Comparison of ENCODE assay signal across 12 mouse cellular contexts in genomic region chr6:52609626-52610352, GRCm38 (mm10). TPM values are rescaled to one million over a fixed set of nuclear protein-coding genes. Genes with fewer than 3 reads are reported as not detected.
DNase-seq lines count a peak whose midpoint lies in the region; ATAC-seq and TF ChIP-seq lines count a peak whose summit lies in the region.
"Had no signal": no experiment of that assay in that cellular context is flagged by ENCODE, and none has a peak within 500 bp of the region (broad histone marks: within the 10 kb centered on the region; RNA-seq: fewer than 3 reads in every experiment).

No protein-coding gene starts in this region.

- peak; percentile 83 for ATAC-seq in lung, embryonic 15.5 days (ENCODE audit: borderline replicate concordance, extremely low read depth, low FRiP score, low TSS enrichment)
- ATAC-seq: Patski had no signal

- H3K9me3 ChIP-seq in lung, embryonic 15.5 days = no peaks in the 10 kb centered on the region

- no peak for TF ChIP-seq POLR2A in kidney, adult 2 months (IDR thresholded peaks at IDR 0.05; ENCODE audit: low read depth, low read length)

- TF ChIP-seq CTCF in gastrocnemius, adult 2 months (IDR thresholded peaks at IDR 0.05) = no peak
- no peak for TF ChIP-seq CTCF in kidney, adult 2 months (conservative IDR thresholded peaks at IDR 0.05; ENCODE audit: insufficient read depth, insufficient read length, low read depth, low read length)

- intact Hi-C loops in gastrocnemius, adult 2 months (cut with DNase I) = no loop called here

- no peak overlapping the region for H3K9ac ChIP-seq in lung, embryonic 15.5 days

- no peak overlapping the region for H3K4me3 ChIP-seq in gastrocnemius, adult 2 months
- no peak overlapping the region for H3K4me3 ChIP-seq in kidney, adult 2 months (ENCODE audit: insufficient read depth, low read depth, low read length)
- no peak overlapping the region for H3K4me3 ChIP-seq in lung, embryonic 15.5 days
- H3K4me3 ChIP-seq: myocyte had no signal

- DNase-seq in gastrocnemius, adult 2 months = peak; percentile 50
- no peak for DNase-seq in gastrocnemius, postnatal 4 days (ENCODE audit: low spot score in 2 of 2)
- peak; percentile 45 for DNase-seq in adipocyte (ENCODE audit: low spot score)
- DNase-seq in kidney, adult 2 months = peak; percentile 56
- DNase-seq in retina, embryonic 14.5 days (ENCODE audit: low spot score) = no peak
- no peak for DNase-seq in cerebellum, postnatal 25 days
- no peak for DNase-seq in embryo, embryonic 9.5 days (ENCODE audit: extremely low spot score)
- DNase-seq: embryo, embryonic 11 days had no signal

- WGBS in kidney, adult 2 months = 24% methylated on average over 6 of the region's 6 CpGs
- WGBS in lung, embryonic 15.5 days = 45% methylated on average over 6 of the region's 6 CpGs

- H3K36me3 ChIP-seq in kidney, adult 2 months (ENCODE audit: control insufficient read depth, insufficient read depth, low read length) = no peaks in the 10 kb centered on the region
- no peaks in the 10 kb centered on the region for H3K36me3 ChIP-seq in lung, embryonic 15.5 days

- no peak overlapping the region for H3K27ac ChIP-seq in gastrocnemius, adult 2 months
- H3K27ac ChIP-seq in kidney, adult 2 months (ENCODE audit: insufficient read depth, low read depth, low read length) = peak overlapping the region; percentile 77; the same call in 1 of the 2 replicates
- H3K27ac ChIP-seq in lung, embryonic 15.5 days = peak overlapping the region; percentile 85

- H3K27me3 ChIP-seq in kidney, adult 2 months (replicated peaks; ENCODE audit: control insufficient read depth, insufficient read depth, low read length) = no peaks in the 10 kb centered on the region
- H3K27me3 ChIP-seq in lung, embryonic 15.5 days = no peaks in the 10 kb centered on the region
- H3K27me3 ChIP-seq: Patski had no signal

- H3K4me1 ChIP-seq in kidney, adult 2 months (ENCODE audit: control insufficient read depth, insufficient read depth, low read length) = peaks cover 22% of the 10 kb centered on the region
- H3K4me1 ChIP-seq in lung, embryonic 15.5 days = peaks cover 12% of the 10 kb centered on the region

- peak overlapping the region; percentile 7 for H3K4me2 ChIP-seq in lung, embryonic 15.5 days
- H3K4me2 ChIP-seq: liver, embryonic 11.5 days had no signal

RNA-seq across cellular contexts. Expression of gene Hibadh, which starts 30.4 kb away (rescaled TPM):
- 100 to 1,000 TPM; 105 to 137 TPM for total RNA-seq in gastrocnemius, adult 2 months (2021)
- 10 to 100 TPM; 71.6 to 80.0 TPM for total RNA-seq in gastrocnemius, postnatal 4 days (2021)
- polyA plus RNA-seq in kidney, adult 2 months (2012; rRNA removed) = 254 and 334 TPM in 2 replicates
- 103 and 104 TPM in 2 replicates for polyA plus RNA-seq in lung, embryonic 15.5 days (2015; fragmentation: Nextera tagmentation; extraction: Ambion mirVana)

Comparison
In these comparisons a context has a peak if more than half of its experiments do, and no peak if none do; other contexts are left out.
1. DNase-seq: peak in gastrocnemius, adult 2 months (single experiment), adipocyte (single experiment) and kidney, adult 2 months (single experiment); none in gastrocnemius, postnatal 4 days (0 of 2), retina, embryonic 14.5 days (single experiment), cerebellum, postnatal 25 days (0 of 2) and embryo, embryonic 9.5 days (single experiment).